Mouse (Mus musculus) embryonic facial prominence, embryonic 15.5 days (tissue): Measurements from ENCODE around the gene Rd3l. TPM values are rescaled to one million over a fixed set of nuclear protein-coding genes. Genes with fewer than 3 reads are reported as not detected.
A peak's percentile ranks its signal among the peaks of the same experiment; 100 is the strongest.

Experiments
- ATAC-seq: fragments of 200-750 bp; cut with Nextera tagmentation; 2 replicates; pipeline ENCODE4 v1.8.0; 2017; ENCODE audit warnings: low read depth, moderate TSS enrichment; ENCODE audit not compliant: insufficient number of reproducible peaks, low FRiP score, low TSS enrichment
- H3K27ac ChIP-seq: fragments of 300-500 bp; sonication (generic); replicated peaks from 2 replicates; pipeline ENCODE4 v1.5.1; 2015; ENCODE audit warnings: mild to moderate bottlenecking, inconsistent platforms
- H3K27me3 ChIP-seq: fragments of 300-500 bp; sonication (generic); 2 replicates; pipeline ENCODE4 v1.6.1; 2015; ENCODE audit warnings: inconsistent platforms
- H3K36me3 ChIP-seq: fragments of 300-500 bp; sonication (generic); 2 replicates; pipeline ENCODE4 v1.6.1; 2015; ENCODE audit warnings: mild to moderate bottlenecking, inconsistent platforms
- H3K4me1 ChIP-seq: fragments of 300-500 bp; sonication (generic); 2 replicates; pipeline ENCODE4 v1.6.1; 2015; ENCODE audit warnings: inconsistent platforms
- H3K4me2 ChIP-seq: fragments of 300-500 bp; sonication (generic); replicated peaks from 2 replicates; pipeline ENCODE4 v1.6.1; 2015; ENCODE audit warnings: mild to moderate bottlenecking, inconsistent platforms
- H3K4me3 ChIP-seq: fragments of 300-500 bp; sonication (generic); replicated peaks from 2 replicates; pipeline ENCODE4 v1.5.1; 2015; ENCODE audit warnings: mild to moderate bottlenecking, inconsistent platforms
- H3K9ac ChIP-seq: fragments of 300-500 bp; sonication (generic); 2 replicates; pipeline ENCODE4 v1.6.1; 2015; ENCODE audit warnings: inconsistent platforms
- H3K9me3 ChIP-seq: fragments of 300-500 bp; sonication (generic); replicated peaks from 2 replicates; pipeline ENCODE4 v1.6.1; 2016; ENCODE audit warnings: inconsistent platforms
- WGBS: fragments of 180-500 bp; shearing (Covaris S2); methylation state at CpG from one replicate; pipeline ENCODE4 v1.1.7; 2015; 5-methylcytosine and 5-hydroxymethylcytosine counted together
- polyA plus RNA-seq: library from polyadenylated mRNA; unstranded; fragments of >200 nt; fragmentation: Nextera tagmentation; extraction: Ambion mirVana; gene quantifications from 2 replicates; pipeline ENCODE4 v1.2.1, GENCODE M21; 2015

The Rd3l gene
- polyA plus RNA-seq, 1 experiment from 2014 or later = not detected

DNA sequence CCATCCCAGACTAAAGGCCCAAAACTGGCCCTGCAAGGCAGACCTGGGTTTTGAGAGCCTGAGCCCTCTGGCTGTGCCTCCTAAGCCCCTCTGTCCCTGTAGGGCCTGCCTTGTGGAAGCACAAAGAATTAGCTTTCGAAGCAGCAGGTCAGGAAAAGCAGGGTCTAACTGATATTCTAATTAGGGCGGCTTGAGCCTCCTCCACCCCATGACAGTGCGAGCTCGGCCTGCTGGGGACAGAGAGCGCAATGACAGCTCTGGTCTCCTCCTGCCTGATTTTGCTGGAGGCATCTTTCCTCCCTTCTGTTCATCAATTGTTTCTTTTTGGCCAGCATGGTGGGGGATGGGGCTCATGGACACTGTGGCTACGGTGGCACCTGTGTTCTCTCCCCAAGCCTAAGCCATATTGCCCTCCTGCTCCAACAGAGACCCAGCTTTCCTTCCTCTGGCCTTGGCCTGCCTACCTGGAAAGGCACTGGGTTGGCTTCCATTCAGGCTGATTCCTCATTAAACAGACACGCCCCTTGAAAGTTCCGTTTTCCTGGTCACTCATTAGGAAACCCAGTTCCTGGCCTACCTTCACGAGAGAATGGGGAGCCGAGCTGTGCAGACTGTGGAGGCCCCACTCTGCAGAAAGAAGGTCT lies 37.6 kb downstream of the Rd3l start:
- peak; percentile 3; the same call in 1 of the 2 replicates for ATAC-seq
- no peaks in the 10 kb centered on the region for H3K27me3 ChIP-seq
- no peak overlapping the region for H3K4me2 ChIP-seq
- H3K4me1 ChIP-seq = peaks cover 26% of the 10 kb centered on the region
- H3K9ac ChIP-seq = no peak overlapping the region
- H3K4me3 ChIP-seq = no peak overlapping the region
- H3K27ac ChIP-seq = peak overlapping the region; percentile 51; the same call in 1 of the 2 replicates
- H3K9me3 ChIP-seq = no peaks in the 10 kb centered on the region
- 71% methylated on average over 10 of the region's 10 CpGs for WGBS
- no peaks in the 10 kb centered on the region for H3K36me3 ChIP-seq

DNA sequence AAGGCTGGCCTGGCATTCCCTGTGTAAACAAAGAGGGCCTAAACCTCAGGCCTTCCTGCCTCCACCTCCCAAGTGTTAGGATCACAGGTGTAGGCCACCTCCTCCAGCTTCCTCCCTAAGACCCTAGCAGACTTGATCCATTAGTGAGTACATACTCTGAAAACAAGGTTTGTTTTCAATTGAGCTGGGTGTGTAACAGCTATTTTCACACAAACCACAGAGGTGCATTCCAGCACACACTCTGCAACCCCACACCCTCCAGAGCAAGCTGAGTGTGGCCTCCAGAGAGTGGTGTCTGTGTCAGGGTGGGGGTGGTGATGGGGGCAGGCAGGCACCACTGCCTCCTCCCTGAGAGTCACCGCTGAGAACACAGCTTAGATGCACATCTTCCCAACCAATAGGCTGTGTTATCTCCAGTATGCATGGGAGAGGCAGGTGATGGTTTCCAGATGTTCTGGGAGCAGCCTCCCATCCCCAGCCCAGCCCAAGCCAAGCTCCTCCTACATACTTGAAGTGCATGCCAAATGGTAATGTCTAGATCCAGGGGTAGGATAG lies 42.4 kb downstream of the Rd3l start:
- Histone ChIP-seq H3K4me2 (no peak overlapping the region), H3K27me3 (no peaks in the 10 kb centered on the region), H3K36me3 (no peaks in the 10 kb centered on the region), H3K27ac (peak overlapping the region; percentile 86), H3K9me3 (no peaks in the 10 kb centered on the region), H3K9ac (no peak overlapping the region), H3K4me3 (no peak overlapping the region), H3K4me1 (peaks cover 43% of the 10 kb centered on the region)
- peak; percentile 59 for ATAC-seq
- WGBS = 11% methylated on average over 1 of the region's 1 CpGs

DNA sequence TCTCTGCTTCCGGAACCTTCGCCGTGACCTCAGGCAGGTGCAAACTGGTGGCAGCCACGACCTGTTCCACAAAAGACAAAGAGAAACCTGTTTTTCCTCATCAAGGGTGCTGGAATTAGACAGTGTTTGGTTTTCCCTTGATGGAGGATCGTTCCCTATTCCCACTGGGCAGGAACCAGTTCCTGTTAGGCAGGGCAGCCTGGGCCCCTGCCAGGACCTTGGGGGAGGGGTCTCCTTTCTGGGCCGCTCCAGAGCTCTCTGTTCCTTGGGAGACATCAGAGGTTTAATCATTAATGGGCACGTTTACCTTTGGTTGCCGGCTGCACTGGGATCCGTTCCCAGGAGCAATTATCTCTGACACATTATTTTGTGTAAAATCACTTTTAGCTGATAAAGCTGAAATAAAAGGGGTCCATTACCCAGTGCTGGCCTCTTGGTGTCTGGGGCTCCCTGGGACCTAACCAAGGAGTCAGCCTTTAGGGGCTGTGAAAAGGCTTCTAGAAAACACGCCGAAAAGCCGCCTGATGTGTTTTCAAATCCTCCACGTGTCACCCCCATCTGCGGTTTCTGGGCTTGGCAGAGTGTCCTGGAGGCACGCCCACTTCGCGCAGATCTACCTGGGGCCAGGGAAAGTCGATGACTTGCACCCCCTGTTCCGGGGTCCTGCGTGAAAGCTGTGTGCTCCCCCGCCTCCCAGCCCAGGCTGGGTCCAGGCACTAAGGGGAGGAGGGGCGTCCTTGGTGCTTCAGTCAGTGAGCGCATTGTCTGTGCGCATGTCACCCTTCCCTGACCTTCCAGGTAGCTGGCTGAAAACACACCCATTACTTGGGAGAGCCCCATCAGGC lies 44.2 kb downstream of the Rd3l start:
- Histone ChIP-seq H3K9ac (no peak overlapping the region), H3K27me3 (no peaks in the 10 kb centered on the region), H3K27ac (peak overlapping the region; percentile 86), H3K36me3 (no peaks in the 10 kb centered on the region), H3K4me3 (no peak overlapping the region), H3K4me2 (peak overlapping the region; percentile 17; the same call in 1 of the 2 replicates), H3K9me3 (no peaks in the 10 kb centered on the region), H3K4me1 (peaks cover 48% of the 10 kb centered on the region)
- no peak for ATAC-seq
- 28% methylated on average over 24 of the region's 24 CpGs for WGBS

DNA sequence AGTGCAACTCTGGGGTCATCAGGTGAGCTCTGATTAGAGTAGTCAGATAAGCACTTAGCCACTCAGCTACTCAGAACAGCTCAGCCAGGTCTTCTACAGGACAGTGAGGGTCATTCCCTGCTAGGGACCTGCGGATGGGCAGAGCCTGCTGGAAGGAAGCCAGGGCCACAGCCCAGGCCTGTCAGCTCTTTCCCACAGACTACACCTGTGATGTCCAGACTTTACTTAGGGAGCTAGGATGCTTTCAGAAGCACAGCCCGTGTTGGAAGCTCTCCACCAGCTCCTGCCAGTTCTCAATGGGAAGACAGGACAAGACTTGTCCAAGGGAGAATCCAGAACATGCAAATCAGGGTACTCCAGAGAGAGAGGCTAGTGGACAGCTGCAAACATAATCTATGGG lies 47.1 kb downstream of the Rd3l start:
- H3K4me1 ChIP-seq = peaks cover 49% of the 10 kb centered on the region
- 65% methylated on average over 2 of the region's 2 CpGs for WGBS

DNA sequence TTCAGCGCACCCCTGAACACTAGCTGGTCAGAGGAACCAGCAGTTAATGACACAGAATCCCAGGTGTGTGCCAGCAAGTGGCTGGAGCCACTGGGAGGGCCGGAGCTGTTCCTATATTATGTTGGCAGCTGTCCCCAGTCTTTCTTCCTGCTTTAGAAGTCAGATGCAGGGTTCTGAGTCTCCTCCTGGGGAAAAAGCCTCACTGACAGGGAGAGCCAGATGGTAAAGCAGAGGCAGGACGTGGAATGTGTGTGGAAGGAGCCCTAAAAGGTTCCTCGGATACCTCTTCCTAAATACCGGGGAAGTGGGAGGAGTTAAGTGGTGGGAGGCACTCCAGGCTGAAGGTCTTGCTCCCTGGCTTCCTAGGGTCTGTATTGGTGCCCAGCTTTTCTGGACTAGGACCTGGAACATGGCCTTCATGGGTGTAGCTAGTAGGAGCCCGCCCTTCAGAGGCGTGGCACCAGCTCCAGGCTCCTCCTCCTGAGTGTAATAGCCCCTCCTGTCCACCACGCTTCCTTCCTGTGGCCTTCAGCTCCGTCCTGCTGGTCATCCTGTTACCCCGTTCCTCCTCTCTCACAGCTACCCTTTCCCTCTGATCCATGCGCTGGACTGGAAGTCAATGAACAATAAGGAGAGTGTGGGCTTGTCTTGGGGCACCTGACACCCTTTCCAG lies 47.9 kb downstream of the Rd3l start:
- Histone ChIP-seq H3K4me1 (peaks cover 44% of the 10 kb centered on the region), H3K36me3 (no peaks in the 10 kb centered on the region), H3K9ac (no peak overlapping the region), H3K4me2 (no peak overlapping the region), H3K27me3 (no peaks in the 10 kb centered on the region), H3K27ac (peak overlapping the region; percentile 55; the same call in 1 of the 2 replicates), H3K9me3 (no peaks in the 10 kb centered on the region), H3K4me3 (no peak overlapping the region)
- ATAC-seq = no peak
- 60% methylated on average over 11 of the region's 11 CpGs for WGBS

More for the DNA sequence above, 47.1 kb downstream of the Rd3l start:
- ATAC-seq = no peak
- Histone ChIP-seq H3K27ac (no peak overlapping the region), H3K36me3 (no peaks in the 10 kb centered on the region), H3K27me3 (no peaks in the 10 kb centered on the region), H3K4me2 (no peak overlapping the region), H3K9ac (no peak overlapping the region), H3K4me3 (no peak overlapping the region), H3K9me3 (no peaks in the 10 kb centered on the region)

DNA sequence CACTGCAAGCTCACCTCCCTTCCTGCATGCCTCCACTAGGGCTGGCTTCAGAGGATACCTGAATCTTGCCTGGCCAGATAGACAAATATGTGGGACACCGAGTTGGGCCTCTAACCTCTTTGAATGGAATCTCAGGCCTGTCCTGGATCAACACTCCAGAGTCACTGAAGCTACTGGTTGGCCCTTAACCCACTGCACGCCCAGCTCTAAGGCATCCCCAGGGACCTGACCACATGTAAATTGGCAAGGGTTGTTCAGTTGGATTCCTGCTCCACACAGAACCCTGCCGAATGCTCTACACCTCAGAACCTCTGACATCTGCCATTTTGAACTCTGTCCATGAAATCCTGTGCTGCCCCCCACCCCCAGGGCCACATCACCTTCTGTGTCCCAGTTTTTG lies 48.6 kb downstream of the Rd3l start:
- Histone ChIP-seq H3K9me3 (no peaks in the 10 kb centered on the region), H3K4me3 (no peak overlapping the region), H3K36me3 (no peaks in the 10 kb centered on the region), H3K27ac (peak overlapping the region; percentile 55; the same call in 1 of the 2 replicates), H3K27me3 (no peaks in the 10 kb centered on the region), H3K9ac (no peak overlapping the region), H3K4me2 (no peak overlapping the region), H3K4me1 (peaks cover 44% of the 10 kb centered on the region)
- ATAC-seq = no peak
- WGBS = 58% methylated on average over 3 of the region's 3 CpGs

DNA sequence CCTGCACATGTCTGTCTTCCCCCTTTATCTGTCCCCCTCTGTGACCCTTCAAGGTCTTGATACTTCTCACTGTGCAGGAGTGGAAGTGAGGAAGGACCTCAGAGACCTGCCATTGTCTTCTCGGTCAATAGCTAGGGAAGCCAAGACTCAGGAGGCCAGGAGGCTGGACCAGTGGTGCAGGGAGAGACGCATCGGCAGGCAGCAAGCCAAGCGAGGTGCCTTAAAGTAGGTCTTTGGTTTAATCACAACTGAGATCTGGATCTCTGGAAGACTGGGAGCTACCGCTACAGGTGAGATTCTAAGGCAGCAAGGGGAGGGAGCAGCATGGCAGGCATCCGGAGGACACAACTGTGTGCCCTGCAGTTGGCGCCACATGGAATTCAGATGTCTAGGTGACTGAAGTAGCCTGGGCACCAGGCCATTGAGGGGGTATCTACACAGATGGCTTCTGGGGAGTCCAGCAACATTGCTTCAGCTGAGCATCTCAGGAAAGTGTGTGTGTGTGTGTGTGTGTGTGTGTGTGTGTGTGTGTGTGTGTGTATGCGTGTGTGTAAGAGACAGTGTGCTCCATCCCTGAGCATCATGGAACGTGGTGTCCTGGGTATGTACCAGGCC lies 49.6 kb downstream of the Rd3l start:
- Histone ChIP-seq H3K27ac (no peak overlapping the region), H3K9me3 (no peaks in the 10 kb centered on the region), H3K27me3 (no peaks in the 10 kb centered on the region), H3K36me3 (no peaks in the 10 kb centered on the region), H3K4me2 (no peak overlapping the region), H3K4me1 (peaks cover 42% of the 10 kb centered on the region), H3K9ac (no peak overlapping the region), H3K4me3 (no peak overlapping the region)
- no peak for ATAC-seq
- 80% methylated on average over 9 of the region's 9 CpGs for WGBS

Other genes starting within 250 kb of the Rd3l start
- 124 and 126 TPM in 2 replicates for gene Klc1, start 222.5 kb downstream of the Rd3l start, polyA plus RNA-seq
- 9.4 and 13.5 TPM in 2 replicates for gene Xrcc3, start 167.4 kb downstream of the Rd3l start, polyA plus RNA-seq
- gene Zfyve21, start 167.1 kb downstream of the Rd3l start, polyA plus RNA-seq = 120 and 121 TPM in 2 replicates
- gene Ppp1r13b, start 73.2 kb downstream of the Rd3l start, polyA plus RNA-seq = 12.8 and 16.9 TPM in 2 replicates
- 574 and 621 TPM in 2 replicates for gene Atp5mpl, start 14.3 kb downstream of the Rd3l start, polyA plus RNA-seq
- 0.41 and 0.46 TPM in 2 replicates for gene Tdrd9, start 9.8 kb downstream of the Rd3l start, polyA plus RNA-seq
- gene Aspg, start 125.4 kb upstream of the Rd3l start, polyA plus RNA-seq = 4.8 and 6.2 TPM in 2 replicates
- 7.9 and 9.5 TPM in 2 replicates for gene Kif26a, start 164.9 kb upstream of the Rd3l start, polyA plus RNA-seq